Mouse (Mus musculus) heart, adult 2 months (tissue): ENCODE measurements around the gene Atp11a. TPM values are rescaled to one million over a fixed set of nuclear protein-coding genes. Genes with fewer than 3 reads are reported as not detected.

ENCODE experiments used
- DNase-seq, 2 experiments: peaks; one replicate each; pipeline ENCODE4 v3.0.0; 2021
- H3K27ac ChIP-seq: fragments of 200-600 bp; 2 replicates; pipeline ENCODE4 v1.8.1; 2022
- H3K27me3 ChIP-seq: fragments of 200-500 bp; 2 replicates; pipeline ENCODE4 v1.6.1; 2012; ENCODE audit warnings: mild to moderate bottlenecking, low read length, inconsistent platforms, mixed read lengths; ENCODE audit not compliant: control insufficient read depth, insufficient read depth
- H3K36me3 ChIP-seq: fragments of 200-500 bp; 2 replicates; pipeline ENCODE4 v1.6.1; 2012; ENCODE audit warnings: low read length, inconsistent platforms; ENCODE audit not compliant: control insufficient read depth, insufficient read depth
- H3K4me1 ChIP-seq: fragments of 200-500 bp; 2 replicates; pipeline ENCODE4 v1.6.1; 2011; ENCODE audit warnings: low read length; ENCODE audit not compliant: control insufficient read depth, insufficient read depth
- H3K4me3 ChIP-seq: fragments of 200-600 bp; 2 replicates; pipeline ENCODE4 v1.8.1; 2022
- H3K79me2 ChIP-seq: fragments of 200-500 bp; replicated peaks from 2 replicates; pipeline ENCODE4 v1.6.1; 2012; ENCODE audit warnings: mild to moderate bottlenecking, inconsistent platforms, low read length, moderate library complexity, mixed read lengths; ENCODE audit not compliant: control insufficient read depth, insufficient read depth
- H3K9ac ChIP-seq: fragments of 200-500 bp; 2 replicates; pipeline ENCODE4 v1.6.1; 2012; ENCODE audit warnings: low read depth, mild to moderate bottlenecking, control low read depth, inconsistent platforms, low read length, mixed read lengths
- CTCF ChIP-seq: fragments of 200-600 bp; IDR thresholded peaks from 2 replicates; pipeline ENCODE4 v1.8.1; 2022; ENCODE audit warnings: antibody characterized with exemption, mild to moderate bottlenecking, moderate library complexity
- EP300 ChIP-seq: fragments of 200-500 bp; IDR thresholded peaks from 2 replicates; pipeline ENCODE4 v1.6.1; 2011; ENCODE audit warnings: low read depth, low read length, control low read depth; ENCODE audit not compliant: insufficient read depth
- POLR2A ChIP-seq: fragments of 200-500 bp; IDR thresholded peaks from 2 replicates; pipeline ENCODE4 v1.6.1; 2011; ENCODE audit warnings: mild to moderate bottlenecking, low read depth, low read length, control low read depth; ENCODE audit not compliant: insufficient read depth
- WGBS: fragments of 180-500 bp; shearing (Covaris S2); methylation state at CpG from one replicate; pipeline ENCODE4 v1.1.7; 2018; 5-methylcytosine and 5-hydroxymethylcytosine counted together
- intact Hi-C: fragments of 180-260 bp; cut with DNase I; formaldehyde crosslinking; loops from one replicate; pipeline ENCODE4 v1.15.1; 2025
- polyA plus RNA-seq: library from polyadenylated mRNA; depleted of rRNA; stranded (reverse); fragments of >200 nt; gene quantifications from 2 replicates; pipeline ENCODE4 v1.2.3, GENCODE M21; 2012
- total RNA-seq, 2 experiments: library from RNA; stranded (reverse); gene quantifications; 2 replicates each; pipeline ENCODE4 v1.2.3; 2021

Gene Atp11a
- total and polyA plus RNA-seq, 3 experiments, result 56.0 to 80.1 (median 79.5) TPM

- WGBS, result 93% methylated on average over 16 of the region's 16 CpGs
- H3K36me3 ChIP-seq, result no peaks in the 10 kb centered on the region
- H3K27me3 ChIP-seq, result no peaks in the 10 kb centered on the region
- H3K4me1 ChIP-seq, result no peaks in the 10 kb centered on the region
- intact Hi-C loops, result no loop called here
- H3K4me3 ChIP-seq, result no peak overlapping the region
- no peak overlapping the region for H3K27ac ChIP-seq
- no peak overlapping the region for H3K9ac ChIP-seq
- no peak for TF ChIP-seq EP300
- no peak for TF ChIP-seq CTCF
- TF ChIP-seq POLR2A, result no peak
- H3K79me2 ChIP-seq, result no peaks in the 10 kb centered on the region
- DNase-seq, result no peak
These were observed 87.6 kb downstream of the Atp11a start for GRCm38 (mm10) chr8:12844347-12844950.

- Histone ChIP-seq H3K4me1 (no peaks in the 10 kb centered on the region), H3K9ac (no peak overlapping the region), H3K79me2 (no peaks in the 10 kb centered on the region), H3K36me3 (no peaks in the 10 kb centered on the region), H3K4me3 (no peak overlapping the region), H3K27me3 (no peaks in the 10 kb centered on the region), H3K27ac (no peak overlapping the region)
- intact Hi-C loops, result no loop called here
- TF ChIP-seq CTCF (no peak), POLR2A (no peak), EP300 (no peak)
- DNase-seq, result no peak
- WGBS, result 80% methylated on average over 6 of the region's 6 CpGs
These were observed 89.6 kb downstream of the Atp11a start for GRCm38 (mm10) chr8:12846447-12846846.

- no peak for TF ChIP-seq CTCF
- Histone ChIP-seq H3K27ac (no peak overlapping the region), H3K4me1 (no peaks in the 10 kb centered on the region), H3K36me3 (no peaks in the 10 kb centered on the region), H3K79me2 (no peaks in the 10 kb centered on the region), H3K27me3 (no peaks in the 10 kb centered on the region), H3K9ac (no peak overlapping the region), H3K4me3 (no peak overlapping the region)
- 72% methylated on average over 10 of the region's 10 CpGs for WGBS
- no peak for DNase-seq
- intact Hi-C loops, result no loop called here
These were observed 94.4 kb downstream of the Atp11a start for GRCm38 (mm10) chr8:12851241-12851640.

- no peak for TF ChIP-seq CTCF
- no peak for TF ChIP-seq POLR2A
- no peak for TF ChIP-seq EP300
- Histone ChIP-seq H3K9ac (no peak overlapping the region), H3K27me3 (no peaks in the 10 kb centered on the region), H3K27ac (no peak overlapping the region), H3K4me1 (no peaks in the 10 kb centered on the region), H3K4me3 (no peak overlapping the region), H3K79me2 (no peaks in the 10 kb centered on the region), H3K36me3 (no peaks in the 10 kb centered on the region)
- peak; percentile 37 to 54 for DNase-seq
- 55% methylated on average over 15 of the region's 15 CpGs for WGBS
- intact Hi-C loops, result no loop called here
These were observed 99.2 kb downstream of the Atp11a start for GRCm38 (mm10) chr8:12856038-12856437.

GRCm38 (mm10) chr8:12863061-12863460 lies 106.2 kb downstream of the Atp11a start:
- no peak for DNase-seq
- H3K36me3 ChIP-seq, result no peaks in the 10 kb centered on the region
- TF ChIP-seq EP300 (no peak), CTCF (no peak), POLR2A (no peak)

GRCm38 (mm10) chr8:12863608-12864007 lies 106.8 kb downstream of the Atp11a start:
- no peak overlapping the region for H3K4me3 ChIP-seq
- TF ChIP-seq CTCF (no peak), POLR2A (no peak), EP300 (no peak)
- H3K27ac ChIP-seq, result no peak overlapping the region
- H3K9ac ChIP-seq, result no peak overlapping the region
- no peaks in the 10 kb centered on the region for H3K27me3 ChIP-seq
- H3K79me2 ChIP-seq, result no peaks in the 10 kb centered on the region
- no peak for DNase-seq
- H3K36me3 ChIP-seq, result no peaks in the 10 kb centered on the region
- 89% methylated on average over 14 of the region's 14 CpGs for WGBS
- H3K4me1 ChIP-seq, result no peaks in the 10 kb centered on the region
- intact Hi-C loops, result no loop called here

More at GRCm38 (mm10) chr8:12863061-12863460, 106.2 kb downstream of the Atp11a start:
- Histone ChIP-seq H3K27me3 (no peaks in the 10 kb centered on the region), H3K4me3 (no peak overlapping the region), H3K9ac (no peak overlapping the region), H3K79me2 (no peaks in the 10 kb centered on the region), H3K27ac (no peak overlapping the region), H3K4me1 (no peaks in the 10 kb centered on the region)
- 74% methylated on average over 3 of the region's 3 CpGs for WGBS
- intact Hi-C loops, result no loop called here
